In the genomic region with DNA sequence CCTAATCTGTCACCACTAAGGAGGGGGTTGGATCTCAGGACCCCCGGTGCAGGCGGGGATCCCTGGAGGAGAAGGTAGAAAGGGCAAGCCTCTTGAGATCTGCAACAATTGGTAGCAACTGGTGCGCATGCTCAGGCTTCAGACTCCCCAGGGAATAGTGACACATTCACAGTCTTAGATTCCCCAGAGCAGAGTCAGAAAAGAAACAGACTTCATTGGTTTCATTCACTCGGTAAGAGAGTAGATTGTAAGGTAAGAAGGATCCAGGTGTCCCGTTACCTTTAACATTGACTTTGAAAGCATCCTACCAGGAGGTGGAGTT, we compare ENCODE assay signal across 9 mouse cellular contexts. TPM values are rescaled to one million over a fixed set of nuclear protein-coding genes. Genes with fewer than 3 reads are reported as not detected.
DNase-seq lines count a peak whose midpoint lies in the region; ATAC-seq and TF ChIP-seq lines count a peak whose summit lies in the region.
"Had no signal": no experiment of that assay in that cellular context is flagged by ENCODE, and none has a peak within 500 bp of the region (broad histone marks: within the 10 kb centered on the region; RNA-seq: fewer than 3 reads in every experiment).

No protein-coding gene starts in this region.

- no peak for ATAC-seq in lung, postnatal 0 days
- peak; percentile 49 for ATAC-seq in neural tube, embryonic 11.5 days (ENCODE audit: insufficient read depth, low FRiP score, low TSS enrichment)
- no peak for ATAC-seq in megakaryocyte-erythroid progenitor cell, adult 5-6 weeks (replicated peaks; ENCODE audit: low FRiP score, low TSS enrichment, poor library complexity, severe bottlenecking)

- no peak for TF ChIP-seq CTCF in lung, postnatal 0 days (IDR thresholded peaks at IDR 0.05)
- TF ChIP-seq CTCF in lung, adult 2 months (IDR thresholded peaks at IDR 0.05; ENCODE audit: insufficient read depth, low read length), result no peak

- WGBS in lung, postnatal 0 days, result 3% methylated on average over 5 of the region's 5 CpGs
- 2% methylated on average over 5 of the region's 5 CpGs for WGBS in lung, adult 2 months
- WGBS in neural tube, embryonic 11.5 days, result under 1% methylated on average over 5 of the region's 5 CpGs

- no peak overlapping the region for H3K9ac ChIP-seq in lung, postnatal 0 days (replicated peaks; ENCODE audit: low read depth)
- peak overlapping the region; percentile 58 for H3K9ac ChIP-seq in neural tube, embryonic 11.5 days (ENCODE audit: low read length)

- intact Hi-C loops in heart, postnatal 14 days (cut with DNase I), result no loop called here
- intact Hi-C loops in left cerebral cortex, postnatal 10 days (cut with DNase I), result no loop called here

- H3K27me3 ChIP-seq in lung, postnatal 0 days (replicated peaks; ENCODE audit: insufficient read depth, low read length), result no peaks in the 10 kb centered on the region; the same call in 1 of the 2 replicates
- H3K27me3 ChIP-seq in neural tube, embryonic 11.5 days (ENCODE audit: control insufficient read depth, insufficient read depth, low read length), result peaks cover 12% of the 10 kb centered on the region

- H3K36me3 ChIP-seq in lung, postnatal 0 days (ENCODE audit: insufficient read depth, low read length), result no peaks in the 10 kb centered on the region
- no peaks in the 10 kb centered on the region for H3K36me3 ChIP-seq in neural tube, embryonic 11.5 days (ENCODE audit: control insufficient read depth, insufficient read depth, low read length)

- no peak for TF ChIP-seq EP300 in lung, postnatal 0 days (IDR thresholded peaks at IDR 0.05)

- H3K9me3 ChIP-seq in lung, postnatal 0 days (ENCODE audit: low read length), result no peaks in the 10 kb centered on the region
- H3K9me3 ChIP-seq in neural tube, embryonic 11.5 days (ENCODE audit: control insufficient read depth, low read length), result no peaks in the 10 kb centered on the region

- H3K4me2 ChIP-seq in lung, postnatal 0 days (replicated peaks; ENCODE audit: low read depth, low read length), result peak overlapping the region; percentile 95
- H3K4me2 ChIP-seq in neural tube, embryonic 11.5 days (ENCODE audit: low read depth), result peak overlapping the region; percentile 92

- H3K4me3 ChIP-seq in lung, postnatal 0 days (ENCODE audit: low read depth, low read length), result peak overlapping the region; percentile 45
- H3K4me3 ChIP-seq in lung, adult 2 months (replicated peaks; ENCODE audit: extremely low read depth, low read depth, low read length), result no peak overlapping the region
- peak overlapping the region; percentile 54 for H3K4me3 ChIP-seq in neural tube, embryonic 11.5 days (ENCODE audit: low read depth, low read length)

- peak; percentile 18 for DNase-seq in lung, postnatal 0 days (ENCODE audit: low spot score)
- no peak for DNase-seq in lung, adult 2 months
- DNase-seq in c-Kit-positive CD71-negative TER-119-negative erythroid progenitor cells, embryonic 14.5 days (ENCODE audit: low read depth), result peak; percentile 13
- peak; percentile 4 to 12 for DNase-seq in heart, postnatal 14 days
- peak; percentile 26 to 39 for DNase-seq in left cerebral cortex, postnatal 10 days (ENCODE audit: extremely low spot score in 1 of 2, low spot score in 2 of 2)
- DNase-seq in neural tube, embryonic 11.5 days (ENCODE audit: low spot score), result no peak

- no peak overlapping the region for H3K27ac ChIP-seq in lung, postnatal 0 days (ENCODE audit: low read length)
- H3K27ac ChIP-seq in neural tube, embryonic 11.5 days (ENCODE audit: low read depth, low read length), result no peak overlapping the region

- no peak for TF ChIP-seq POLR2A in lung, adult 2 months (IDR thresholded peaks at IDR 0.05; ENCODE audit: borderline replicate concordance, extremely low read depth, low read depth, low read length)

- H3K4me1 ChIP-seq in lung, postnatal 0 days (ENCODE audit: insufficient read depth, low read depth, low read length), result peaks cover 7% of the 10 kb centered on the region; the same call in 1 of the 2 replicates
- H3K4me1 ChIP-seq in lung, adult 2 months (ENCODE audit: control insufficient read depth, insufficient read depth, low read length), result peaks cover 2% of the 10 kb centered on the region; the same call in 1 of the 2 replicates
- no peaks in the 10 kb centered on the region for H3K4me1 ChIP-seq in neural tube, embryonic 11.5 days (ENCODE audit: control insufficient read depth, insufficient read depth, low read length)

RNA-seq across cellular contexts. Expression of gene Gpr37, which starts 0.3 kb away (rescaled TPM):
- 0.25 and 0.38 TPM in 2 replicates for polyA plus RNA-seq in lung, postnatal 0 days (2015; fragmentation: Nextera tagmentation; extraction: Ambion mirVana)
- polyA plus RNA-seq in lung, adult 2 months (2012; rRNA removed), result 0.06 and 0.09 TPM in 2 replicates
- total RNA-seq in heart, postnatal 14 days (2021), result under 1 TPM; 0.07 to 0.12 TPM
- 10 to 100 TPM; 10.8 to 10.9 TPM for total RNA-seq in left cerebral cortex, postnatal 10 days (2021)
- 4.1 and 4.6 TPM in 2 replicates for polyA plus RNA-seq in neural tube, embryonic 11.5 days (2014; fragmentation: Nextera tagmentation; extraction: Ambion mirVana)
- not detected in 2 replicates for total RNA-seq in megakaryocyte-erythroid progenitor cell, adult 5-6 weeks (2014; fragmentation: Nextera tagmentation)
- total RNA-seq in megakaryocyte-erythroid progenitor cell, adult 5-6 weeks (2017), result not detected in 2 replicates
- total RNA-seq: common myeloid progenitor, adult 5-6 weeks; neutrophil, adult 5-6 weeks had no signal

Comparison
In these comparisons a context has a peak if more than half of its experiments do, and no peak if none do; other contexts are left out.
1. DNase-seq: peak in lung, postnatal 0 days (single experiment), c-Kit-positive CD71-negative TER-119-negative erythroid progenitor cells, embryonic 14.5 days (single experiment), heart, postnatal 14 days (2 of 2) and left cerebral cortex, postnatal 10 days (2 of 2); none in lung, adult 2 months (single experiment) and neural tube, embryonic 11.5 days (single experiment).
2. RNA of gene Gpr37, which starts 0.3 kb away (total RNA-seq): 10.8 to 10.9 TPM in left cerebral cortex, postnatal 10 days; 0.07 to 0.12 TPM in heart, postnatal 14 days and not detected in megakaryocyte-erythroid progenitor cell, adult 5-6 weeks; every median in the first group is over 10 times any median in the second.